Mouse (Mus musculus): ENCODE results near the gene Slc6a6.

Gene Slc6a6

GRCm38 (mm10) chr6:91669270-91669669 is 14.6 kb upstream of the Slc6a6 start:
- no peak for DNase-seq (ENCODE audit: low spot score)

DNA sequence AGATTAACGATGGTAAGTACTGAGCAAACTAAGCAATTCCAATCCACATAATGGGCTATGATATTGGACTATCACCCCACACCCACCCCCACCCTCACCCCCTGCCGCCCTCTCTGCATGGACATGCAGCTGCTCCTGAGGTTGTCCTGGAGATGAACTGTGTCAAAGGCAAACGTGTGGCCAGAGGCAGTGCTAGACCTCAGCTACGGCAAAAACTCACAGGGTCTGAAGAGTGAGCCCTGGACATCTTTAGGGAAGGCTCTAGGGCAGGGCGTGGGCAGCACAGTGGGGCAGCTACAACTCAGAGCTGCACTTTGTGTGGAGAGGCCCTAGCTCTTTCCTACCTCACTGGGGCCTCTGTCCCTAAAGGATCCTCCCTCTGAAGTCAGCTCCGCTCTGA is 13.6 kb upstream of the Slc6a6 start:
- no peak for DNase-seq (ENCODE audit: low spot score)

GRCm38 (mm10) chr6:91674757-91675350 is 9.0 kb upstream of the Slc6a6 start:
- DNase-seq (ENCODE audit: low spot score): no peak

- no peak for DNase-seq (ENCODE audit: low spot score)
These were observed 5.3 kb upstream of the Slc6a6 start for GRCm38 (mm10) chr6:91678506-91679094.

- DNase-seq (ENCODE audit: low spot score): no peak
These were observed 4.7 kb upstream of the Slc6a6 start for GRCm38 (mm10) chr6:91679095-91679577.

GRCm38 (mm10) chr6:91679716-91680115 is 4.1 kb upstream of the Slc6a6 start:
- DNase-seq (ENCODE audit: low spot score): no peak

DNA sequence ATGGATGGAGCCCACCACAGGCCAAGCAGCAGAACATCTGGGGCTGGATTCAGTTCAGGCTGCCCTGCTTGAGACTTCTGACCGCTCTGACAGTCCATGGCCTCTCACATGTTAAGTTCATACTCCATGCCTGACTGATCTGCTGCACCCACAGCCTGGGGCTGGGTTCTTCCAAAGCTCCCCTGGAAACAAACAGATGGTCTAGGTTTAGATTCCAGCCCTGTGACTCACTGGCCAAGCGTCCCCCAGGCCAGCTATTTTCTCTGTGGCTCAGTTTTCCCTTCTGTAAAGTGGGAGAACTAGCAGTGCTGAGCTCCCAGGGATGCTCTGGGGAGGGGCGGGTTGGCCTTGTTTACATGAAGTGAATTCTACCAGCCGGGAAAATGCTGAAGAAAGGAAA is 2.0 kb upstream of the Slc6a6 start:
- DNase-seq (ENCODE audit: low spot score): no peak

- DNase-seq (ENCODE audit: low spot score): no peak
These were observed 732 bp upstream of the Slc6a6 start for GRCm38 (mm10) chr6:91683121-91683520.

DNA sequence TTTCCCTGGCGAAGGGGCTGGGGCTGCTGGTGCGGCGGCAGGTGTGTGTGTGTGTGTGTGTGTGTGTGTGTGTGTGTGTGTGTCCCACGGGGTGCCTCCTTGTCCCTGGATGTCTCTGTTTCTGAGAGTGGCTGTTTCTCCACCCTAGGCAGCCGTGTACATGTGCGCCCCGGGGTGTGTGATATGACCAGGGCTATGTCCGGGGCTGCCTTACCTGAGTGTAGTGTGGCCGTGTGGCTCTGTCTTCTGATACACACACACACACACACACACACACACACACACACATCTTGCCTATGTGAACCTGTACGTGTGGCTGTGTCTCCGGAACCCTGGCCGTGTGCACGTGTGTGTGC is 599 bp downstream of the Slc6a6 start:
- no peak for DNase-seq (ENCODE audit: low spot score)

- peak; percentile 31 for DNase-seq (ENCODE audit: low spot score)
These were observed 1.1 kb downstream of the Slc6a6 start for GRCm38 (mm10) chr6:91684831-91685532.

- no peak for DNase-seq (ENCODE audit: low spot score)
These were observed 1.7 kb downstream of the Slc6a6 start for GRCm38 (mm10) chr6:91685533-91685883.

GRCm38 (mm10) chr6:91685896-91686295 is 2.0 kb downstream of the Slc6a6 start:
- DNase-seq (ENCODE audit: low spot score): no peak

GRCm38 (mm10) chr6:91686597-91686996 is 2.7 kb downstream of the Slc6a6 start:
- DNase-seq (ENCODE audit: low spot score): peak; percentile 36

DNA sequence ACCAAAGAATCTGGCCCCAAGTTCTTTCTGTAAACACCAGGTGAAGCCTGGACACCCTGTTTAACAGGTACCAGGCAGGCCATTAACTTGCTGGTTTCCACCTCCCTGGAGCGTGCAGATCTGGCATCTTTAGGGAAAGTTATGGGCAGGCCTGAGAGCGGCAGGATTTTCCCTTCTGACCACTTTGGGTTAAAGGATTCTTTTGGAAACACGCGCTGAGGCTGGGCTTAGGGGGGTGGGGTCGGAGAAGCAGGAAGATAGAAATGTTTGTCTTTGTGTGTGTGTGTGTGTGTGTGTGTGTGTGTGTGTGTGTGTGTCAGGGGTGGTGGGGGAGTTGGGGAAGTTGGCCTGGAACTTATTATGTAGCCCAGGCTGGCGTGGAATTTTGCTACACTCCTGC is 4.2 kb downstream of the Slc6a6 start:
- no peak for DNase-seq (ENCODE audit: low spot score)

DNA sequence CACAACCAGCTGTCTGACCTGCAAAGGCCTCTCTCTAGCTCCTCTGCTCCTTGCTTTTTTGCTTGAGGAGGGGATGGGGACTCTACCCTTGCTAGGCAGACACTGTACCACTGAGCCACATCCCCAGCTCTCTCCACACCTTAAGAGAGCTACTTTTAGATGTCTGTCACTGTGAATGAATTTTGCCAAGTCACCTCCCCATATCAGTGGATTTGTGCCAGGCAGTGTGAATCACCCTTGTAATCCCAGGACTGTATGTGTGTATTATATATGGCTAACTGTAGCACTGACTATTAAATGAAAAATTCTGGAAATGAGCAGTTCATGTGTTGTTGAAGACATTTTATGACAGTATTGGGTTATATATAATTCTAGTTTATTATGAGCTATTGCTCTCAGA is 5.4 kb downstream of the Slc6a6 start:
- DNase-seq (ENCODE audit: low spot score): no peak

- DNase-seq (ENCODE audit: low spot score): no peak
These were observed 6.4 kb downstream of the Slc6a6 start for GRCm38 (mm10) chr6:91690222-91690621.

DNA sequence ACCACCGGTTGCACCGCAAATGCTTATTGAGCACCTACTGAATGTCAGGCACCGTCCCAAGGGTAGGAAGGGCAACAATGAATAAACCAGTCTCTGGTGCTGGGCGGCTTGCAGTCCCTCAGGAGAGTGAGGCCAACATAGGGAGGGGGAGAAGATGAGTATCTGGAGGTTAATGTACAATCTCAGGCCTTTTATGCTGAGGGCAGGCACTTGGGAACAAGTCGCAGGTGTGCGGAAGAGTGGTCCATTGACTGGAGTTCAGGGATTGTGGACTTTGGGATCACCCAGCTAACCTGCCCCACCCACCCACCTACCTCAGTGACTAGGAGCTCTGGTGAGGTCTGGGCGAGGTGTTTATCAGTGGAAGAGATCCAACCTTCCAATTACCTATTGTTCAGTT is 6.8 kb downstream of the Slc6a6 start:
- DNase-seq (ENCODE audit: low spot score): no peak

- DNase-seq (ENCODE audit: low spot score): no peak
These were observed 7.7 kb downstream of the Slc6a6 start for GRCm38 (mm10) chr6:91691576-91691975.

DNA sequence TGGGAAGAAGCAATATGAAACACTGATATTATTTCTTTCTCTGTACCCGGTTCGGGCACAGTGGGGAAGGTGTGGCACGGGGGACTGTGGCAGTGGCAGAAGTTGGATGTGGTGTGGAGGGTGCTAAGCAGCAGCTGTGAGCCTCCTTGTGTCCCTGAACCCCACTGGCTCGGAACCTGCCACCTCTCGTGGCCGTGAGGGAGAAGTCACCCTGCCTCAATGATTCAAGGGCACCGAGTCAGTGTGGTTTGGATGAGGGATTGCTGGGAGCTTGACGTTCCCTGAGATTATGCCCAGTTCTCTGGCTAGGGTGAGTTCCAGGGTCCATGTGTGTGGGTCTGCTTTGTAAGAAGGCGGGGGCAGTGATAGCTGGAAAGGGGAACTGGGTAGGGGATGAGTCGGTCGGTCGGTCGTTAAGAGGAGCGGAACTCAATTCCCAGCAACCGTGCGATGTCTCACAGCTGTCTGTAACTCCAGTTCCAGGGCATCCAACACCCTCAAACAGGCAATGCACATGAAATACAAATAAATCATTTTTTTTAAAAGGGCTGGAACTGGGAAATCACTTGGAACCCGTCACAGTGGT is 9.5 kb downstream of the Slc6a6 start:
- no peak for DNase-seq (ENCODE audit: low spot score)

DNA sequence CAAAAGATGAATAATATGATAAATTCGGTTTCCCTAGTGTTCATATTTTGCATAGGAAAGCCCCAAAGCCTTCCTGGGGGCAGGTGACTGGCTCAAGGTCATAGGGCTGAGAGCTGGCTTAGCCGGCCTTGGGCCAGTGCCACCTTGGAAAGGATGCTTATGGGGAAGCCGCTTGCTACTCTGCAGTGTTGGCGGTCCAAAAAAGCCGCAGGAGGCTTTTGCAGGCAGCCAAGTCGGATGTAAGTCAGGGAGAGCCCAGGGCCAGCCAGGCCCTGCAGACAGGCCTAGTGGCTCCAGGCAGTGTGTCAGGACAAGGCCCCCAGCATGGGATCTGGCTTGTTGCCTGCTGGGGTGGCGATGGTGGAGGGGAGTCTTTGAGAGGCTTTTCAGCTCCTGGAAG is 10.8 kb downstream of the Slc6a6 start:
- DNase-seq (ENCODE audit: low spot score): no peak

GRCm38 (mm10) chr6:91698831-91699230 is 15.0 kb downstream of the Slc6a6 start:
- DNase-seq (ENCODE audit: low spot score): no peak

DNA sequence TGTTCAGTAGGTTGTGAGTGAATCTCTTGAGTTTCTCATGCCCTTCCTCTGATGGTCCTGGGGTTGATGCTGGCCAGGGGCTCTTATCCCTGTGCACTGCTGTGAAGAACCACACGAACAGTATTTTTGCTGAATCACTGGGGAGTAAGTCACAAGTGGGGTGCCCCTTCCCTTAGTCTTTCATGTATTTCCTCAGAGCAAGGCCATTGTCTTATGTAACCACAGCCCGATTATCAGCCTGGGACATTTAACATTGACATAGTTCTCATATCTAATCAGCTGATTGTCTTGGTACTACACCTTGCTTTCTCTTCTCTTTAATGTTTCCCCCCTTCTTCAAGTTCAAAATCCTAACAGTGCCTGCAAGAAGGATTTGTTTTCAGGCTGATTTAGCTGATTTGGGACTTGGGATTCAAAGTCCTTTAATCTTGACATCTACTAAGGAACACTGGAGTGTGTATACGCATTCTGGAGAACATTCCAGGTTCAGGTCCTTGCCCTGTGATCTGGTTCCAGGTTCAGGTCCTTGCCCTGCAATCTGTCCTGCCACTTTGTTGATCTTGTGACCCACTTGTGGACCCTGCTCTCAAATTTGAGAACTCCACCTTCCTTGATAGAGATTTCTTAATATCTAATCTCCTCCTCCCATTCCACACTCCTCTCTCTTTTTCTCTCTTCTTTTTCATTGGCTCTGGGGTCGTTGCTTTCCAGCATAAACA is 15.8 kb downstream of the Slc6a6 start:
- no peak for DNase-seq (ENCODE audit: low spot score)

Measured in urinary bladder, postnatal 25 days (tissue).